Mouse (Mus musculus) spleen, postnatal 4 days (tissue): ENCODE results near the gene Usf1.

Experiments used
- DNase-seq, 2 experiments: peaks; one replicate each; pipeline ENCODE4 v3.0.0; 2022; ENCODE audit warnings: low spot score in 2 of 2

Usf1 gene

DNA sequence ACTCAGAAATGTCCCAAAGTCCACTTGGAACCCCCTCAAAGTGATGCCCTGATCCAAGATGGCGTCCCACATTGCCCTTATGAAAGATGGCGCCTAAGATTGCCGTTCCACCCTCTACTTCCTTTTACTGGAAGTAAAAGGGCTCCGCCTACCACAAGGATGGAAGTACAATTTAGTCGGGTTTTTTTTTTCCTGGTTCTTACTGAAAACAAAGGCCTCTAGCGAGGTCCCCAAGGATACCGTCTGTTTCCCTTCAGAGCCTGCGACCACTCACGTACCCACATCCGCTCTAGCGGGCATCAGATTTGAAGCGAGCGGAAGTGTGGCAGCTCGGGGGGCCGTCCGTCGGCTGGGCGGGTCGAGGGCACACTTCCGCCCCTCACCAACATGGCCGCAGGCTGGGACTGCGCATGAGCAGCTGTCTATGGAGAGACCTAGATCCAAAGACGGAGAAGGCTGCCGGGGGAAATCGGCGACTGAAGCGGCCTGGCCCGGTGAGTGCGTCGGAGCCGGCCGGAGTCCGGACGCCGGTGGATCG lies at the start of gene Usf1:
Gene Usf1 (plus strand): TSS at position 367 of the 538 bp plus-strand sequence.
- DNase-seq: peak; percentile 92 to 97

DNA sequence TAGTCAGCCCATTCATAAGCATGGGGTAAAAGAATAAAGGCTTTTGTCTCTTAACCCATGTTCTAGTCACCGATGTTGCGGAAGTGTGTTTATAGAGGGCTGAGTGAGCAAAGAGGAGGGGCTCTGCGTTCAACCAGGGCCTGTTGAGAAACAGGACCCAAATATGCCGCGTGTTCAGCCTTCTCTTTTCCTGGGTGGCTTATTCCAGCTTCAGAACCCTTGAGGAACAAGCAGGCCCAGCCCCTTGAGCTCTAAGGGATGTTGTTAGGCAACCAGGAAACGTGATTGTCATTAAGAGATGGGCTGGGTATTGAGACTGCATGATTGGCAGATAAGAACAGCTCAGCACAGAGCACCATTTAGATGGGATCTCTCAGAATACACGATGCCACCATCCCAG lies 45.2 kb upstream of the Usf1 start:
- no peak for DNase-seq

DNA sequence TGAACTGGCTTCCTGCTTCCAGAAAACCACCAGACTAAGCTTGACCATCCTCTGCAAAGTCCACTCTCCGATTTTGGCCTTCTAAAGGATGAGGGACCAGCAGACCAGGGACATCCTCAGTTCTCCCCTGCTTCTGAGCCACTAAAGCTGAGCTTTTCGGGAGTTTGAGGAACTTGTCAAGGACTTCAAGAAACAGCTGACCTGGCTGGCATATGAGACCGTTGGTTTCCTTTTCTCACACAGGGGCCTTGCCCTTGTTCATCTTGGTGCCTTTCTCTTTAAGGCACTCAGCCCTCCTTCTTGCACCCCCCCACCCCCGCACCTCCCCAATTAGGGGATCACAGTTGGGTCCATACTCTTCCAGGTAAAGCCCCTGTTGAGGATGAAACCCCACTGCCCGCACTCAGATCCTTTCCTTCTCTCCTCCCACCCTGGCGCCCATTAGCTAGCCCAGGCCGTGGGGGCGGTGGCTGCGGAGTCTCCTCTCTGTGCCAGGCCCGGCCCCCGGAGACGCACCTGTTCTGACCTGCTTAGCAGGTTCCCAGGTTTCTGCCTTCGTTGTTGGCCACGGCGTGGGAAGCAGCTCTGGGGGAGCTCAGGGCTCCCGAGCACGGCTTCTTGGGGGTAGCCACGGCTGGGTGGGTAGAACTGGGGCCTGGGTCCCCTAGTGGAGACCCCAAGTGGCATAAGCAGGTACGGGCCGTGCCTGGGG lies 41.1 kb upstream of the Usf1 start, which contains the start of gene Nectin4:
Gene Nectin4 (plus strand): TSS at position 255 of the 712 bp plus-strand sequence.
- no peak for DNase-seq

DNA sequence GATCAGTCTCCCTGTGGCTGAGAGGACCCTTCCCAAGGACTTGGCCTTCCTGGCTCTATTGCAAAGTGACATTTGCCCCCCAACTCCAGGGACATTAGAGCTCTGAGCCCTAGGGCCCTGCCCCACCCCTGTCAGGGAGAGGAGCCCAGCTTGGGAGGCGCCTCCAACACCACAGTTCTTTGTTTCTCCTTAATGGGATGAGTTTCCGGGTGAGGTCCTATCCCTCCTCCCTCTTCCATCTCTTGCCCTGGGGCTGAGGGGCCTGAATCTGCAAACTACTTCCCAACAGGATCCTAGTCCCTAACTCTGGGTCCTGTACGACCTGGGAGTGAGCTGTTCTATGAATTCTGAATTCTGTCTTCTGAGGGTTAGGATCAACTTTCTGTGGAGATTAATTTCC lies 38.2 kb upstream of the Usf1 start:
- DNase-seq: no peak

DNA sequence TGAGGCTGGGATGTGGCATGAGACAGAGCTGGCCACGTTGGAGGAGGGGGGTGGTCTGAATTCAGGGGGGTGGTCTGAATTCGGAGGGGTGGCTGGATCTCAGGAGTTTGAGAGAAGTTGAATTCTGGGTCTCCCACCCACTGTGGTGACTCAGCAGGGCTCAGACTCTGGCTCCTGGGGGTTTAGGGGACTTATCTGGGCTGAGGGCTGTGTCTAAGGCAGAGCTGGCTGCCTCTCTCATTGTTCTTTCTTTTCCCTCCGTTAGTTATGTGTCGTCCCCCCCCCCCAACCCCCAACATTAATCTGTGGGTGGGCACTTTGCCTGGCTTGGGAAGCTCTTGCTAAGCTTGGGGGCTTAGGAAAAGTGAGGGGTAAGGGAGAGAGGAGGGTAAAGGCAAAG lies 37.2 kb upstream of the Usf1 start:
- DNase-seq: no peak

DNA sequence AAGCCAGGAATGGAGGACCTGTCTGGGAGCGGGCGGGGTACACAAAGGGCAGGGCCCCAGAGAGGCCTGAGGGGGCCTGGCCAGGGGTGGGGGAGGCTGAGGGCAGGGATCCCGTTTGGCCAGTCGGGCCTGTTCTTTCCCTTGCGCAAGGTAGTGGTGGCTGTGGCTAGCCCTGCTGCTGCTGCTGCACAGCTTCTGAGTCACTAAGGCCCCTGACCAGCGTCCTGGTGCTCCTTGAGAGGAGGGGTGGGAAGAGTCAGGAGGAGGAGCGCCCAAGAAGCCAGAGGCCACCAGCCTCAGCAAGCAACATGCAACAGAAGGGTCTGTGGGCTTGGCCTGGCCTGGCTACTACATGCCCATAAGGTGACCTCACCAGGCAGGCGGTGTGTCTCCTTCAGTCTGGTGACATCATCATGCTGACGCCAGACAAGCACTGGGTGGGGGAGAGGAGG lies 35.4 kb upstream of the Usf1 start:
- peak in 1 of 2 experiments; percentile 60 for DNase-seq

DNA sequence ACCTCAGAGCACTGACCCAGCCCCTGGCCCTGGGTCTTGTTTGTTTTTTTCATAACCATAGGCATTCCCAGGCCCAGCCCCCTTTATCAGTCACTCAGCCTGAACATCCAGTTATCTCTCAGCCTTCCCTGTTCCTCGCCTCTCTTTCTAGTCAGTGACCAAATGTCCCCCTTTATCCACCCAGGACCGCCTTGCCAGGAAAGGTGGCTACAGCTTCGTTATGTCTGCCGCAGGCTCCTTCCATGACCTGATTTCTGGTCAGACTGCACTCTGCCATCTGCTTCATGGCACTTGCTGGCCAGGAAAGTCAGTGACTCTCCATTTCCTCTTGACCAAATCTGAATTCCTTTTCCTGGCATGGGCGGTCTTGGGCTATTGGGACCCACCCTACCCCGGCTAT lies 32.8 kb upstream of the Usf1 start:
- DNase-seq: peak in 1 of 2 experiments; percentile 57

DNA sequence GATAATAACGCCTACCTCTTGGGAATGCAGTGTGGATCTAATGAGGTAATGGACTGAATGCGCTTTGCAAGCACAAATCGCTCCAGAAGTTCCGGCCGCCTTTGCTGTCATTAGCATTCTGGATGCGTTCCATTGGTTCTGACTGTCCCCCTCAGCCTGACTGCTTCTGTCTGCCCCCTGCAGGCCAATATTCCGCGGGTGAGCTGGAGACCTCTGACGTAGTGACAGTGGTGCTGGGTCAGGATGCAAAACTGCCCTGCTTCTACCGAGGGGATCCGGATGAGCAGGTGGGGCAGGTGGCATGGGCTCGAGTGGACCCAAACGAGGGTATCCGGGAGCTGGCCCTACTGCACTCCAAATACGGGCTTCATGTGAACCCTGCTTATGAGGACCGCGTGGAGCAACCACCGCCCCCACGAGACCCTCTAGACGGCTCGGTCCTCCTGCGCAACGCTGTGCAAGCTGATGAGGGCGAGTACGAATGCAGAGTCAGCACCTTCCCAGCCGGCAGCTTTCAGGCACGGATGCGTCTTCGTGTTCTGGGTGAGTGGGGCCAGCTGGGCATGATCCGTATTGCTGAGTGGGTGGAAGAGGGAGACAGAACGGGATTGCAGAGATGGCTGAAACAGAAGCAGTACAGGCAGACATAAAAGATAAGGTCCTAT lies 31.0 kb upstream of the Usf1 start:
- peak; percentile 75 to 88 for DNase-seq

DNA sequence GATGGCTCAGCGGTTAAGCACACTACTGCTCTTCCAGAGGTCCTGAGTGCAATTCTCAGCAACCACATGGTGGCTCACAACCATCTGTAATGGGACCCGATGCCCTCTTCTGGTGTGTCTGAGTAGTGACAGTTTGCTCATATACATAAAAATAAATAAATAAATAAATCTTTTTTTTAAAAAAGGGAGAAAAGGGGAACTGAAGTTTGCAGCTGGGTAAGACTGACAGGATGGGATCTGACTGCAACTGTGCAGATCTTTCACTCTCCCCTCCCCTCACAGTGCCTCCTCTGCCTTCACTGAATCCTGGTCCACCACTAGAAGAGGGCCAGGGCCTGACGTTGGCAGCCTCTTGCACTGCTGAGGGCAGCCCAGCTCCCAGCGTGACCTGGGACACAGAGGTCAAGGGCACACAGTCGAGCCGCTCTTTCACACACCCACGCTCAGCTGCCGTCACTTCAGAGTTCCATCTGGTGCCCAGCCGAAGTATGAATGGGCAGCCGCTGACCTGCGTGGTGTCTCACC lies 29.0 kb upstream of the Usf1 start:
- peak in 1 of 2 experiments; percentile 62 for DNase-seq

DNA sequence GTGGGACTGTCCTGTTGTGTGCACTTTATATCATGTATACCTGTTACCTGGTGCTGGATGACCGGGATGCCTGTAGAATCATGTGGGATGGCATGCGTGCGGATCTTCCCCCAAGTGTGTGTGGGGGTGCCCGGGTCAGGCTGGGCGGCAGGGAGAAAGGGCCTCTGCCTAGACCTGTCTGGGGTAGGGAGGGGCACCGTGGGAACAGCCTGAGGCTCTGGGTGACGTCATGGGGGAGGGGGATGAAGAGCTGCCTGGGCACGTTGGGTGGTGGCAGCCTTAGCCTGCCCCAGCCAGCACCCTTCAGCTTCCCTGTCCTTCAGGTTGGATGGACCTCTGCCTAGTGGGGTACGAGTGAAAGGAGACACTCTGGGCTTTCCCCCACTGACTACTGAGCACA lies 26.8 kb upstream of the Usf1 start:
- peak in 1 of 2 experiments; percentile 62 for DNase-seq

DNA sequence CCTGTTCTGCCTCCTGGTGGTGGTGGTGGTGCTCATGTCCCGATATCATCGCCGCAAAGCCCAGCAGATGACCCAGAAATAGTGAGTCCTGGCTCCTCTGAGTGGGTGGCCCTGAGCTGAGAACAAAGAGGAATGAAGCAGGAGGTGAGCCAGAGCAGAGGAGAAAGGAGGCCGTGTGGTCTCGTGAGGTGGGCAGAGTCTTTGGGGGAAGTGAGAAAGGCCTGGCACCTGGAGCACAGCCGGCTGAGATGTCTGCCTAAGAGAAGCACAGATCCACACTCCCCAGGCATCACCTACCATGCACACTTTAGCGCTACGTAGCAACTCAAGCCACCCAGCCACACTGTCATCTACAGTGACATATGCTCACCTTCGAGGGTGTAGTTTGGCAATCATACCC lies 25.9 kb upstream of the Usf1 start:
- DNase-seq: peak in 1 of 2 experiments; percentile 65

DNA sequence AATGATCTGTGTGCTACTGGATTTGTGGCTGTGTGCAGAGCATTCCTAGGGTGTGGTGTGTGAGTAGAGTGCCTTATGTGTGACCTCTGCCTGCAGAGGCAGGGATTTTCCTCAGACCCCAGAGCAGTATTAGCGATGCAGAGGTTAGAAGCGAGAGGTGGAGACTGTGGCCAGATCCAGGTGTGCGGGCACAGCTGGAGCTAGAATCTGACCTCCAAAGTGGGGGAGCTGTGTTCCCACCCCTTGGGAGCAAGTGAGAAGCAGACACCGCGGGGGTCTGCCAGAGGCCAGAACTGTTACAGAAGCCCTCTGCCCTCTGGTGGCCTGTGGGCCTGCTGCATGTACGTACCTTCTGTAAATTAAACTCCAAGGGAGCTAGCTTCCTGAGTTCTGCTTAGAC lies 24.0 kb upstream of the Usf1 start:
- DNase-seq: peak in 1 of 2 experiments; percentile 67

DNA sequence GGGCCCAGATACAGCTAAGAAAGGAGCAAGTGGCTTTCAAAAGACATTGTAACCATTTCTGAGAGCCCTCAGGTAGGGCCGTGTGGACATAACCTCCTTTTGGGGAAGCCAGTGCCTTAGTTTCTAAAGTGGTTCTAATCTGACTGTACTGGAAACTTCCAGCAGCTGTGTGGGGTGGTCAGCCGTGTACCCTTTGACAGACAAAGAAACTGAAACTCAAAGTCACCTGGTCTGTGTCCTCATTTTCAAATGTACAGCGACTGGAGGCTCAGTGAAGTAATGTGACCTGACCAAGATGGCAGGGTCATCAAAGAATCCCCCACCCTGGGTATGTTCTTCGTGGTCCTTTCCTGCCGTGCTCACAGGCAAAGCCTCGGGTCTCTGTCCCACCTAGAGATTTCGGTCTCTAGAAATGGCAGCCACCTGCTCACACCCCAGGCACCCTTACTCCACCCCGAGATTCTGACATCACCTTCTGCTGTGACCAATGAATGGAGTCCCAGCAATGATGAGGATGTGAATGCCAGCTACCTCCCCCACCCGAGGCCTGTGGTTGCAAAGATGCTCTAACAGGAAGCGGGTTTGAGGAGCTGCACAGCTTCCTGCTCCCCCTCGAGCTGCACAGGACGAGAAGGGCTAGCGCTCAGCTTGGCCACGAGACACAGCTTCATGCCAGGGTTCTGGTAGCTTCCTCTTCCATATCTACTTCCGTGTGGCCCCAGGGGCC lies 22.6 kb upstream of the Usf1 start, which contains the start of gene Arhgap30:
Gene Arhgap30 (plus strand): TSS at position 579 of the 727 bp plus-strand sequence.
- DNase-seq: peak; percentile 80 to 84

DNA sequence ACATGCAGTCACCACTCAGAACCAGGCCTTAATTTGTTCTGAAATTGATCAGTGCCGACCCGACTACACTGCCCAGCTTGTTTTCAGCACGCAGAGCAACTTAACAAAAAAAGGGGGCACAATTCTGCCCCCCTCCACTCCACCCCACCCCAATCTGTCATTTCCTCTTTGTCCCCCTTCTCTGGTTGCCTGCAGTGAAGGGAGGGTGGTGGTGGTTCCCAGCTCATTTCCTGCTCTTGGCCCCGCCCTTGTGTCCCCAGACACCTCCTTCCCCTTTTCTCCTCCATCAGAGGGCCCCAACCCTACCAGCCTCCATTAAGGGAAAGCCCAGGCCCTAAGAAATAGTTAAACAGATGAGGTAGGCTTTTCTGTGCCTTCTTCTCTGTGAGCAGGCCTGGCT lies 21.0 kb upstream of the Usf1 start:
- DNase-seq: peak; percentile 72 to 82

DNA sequence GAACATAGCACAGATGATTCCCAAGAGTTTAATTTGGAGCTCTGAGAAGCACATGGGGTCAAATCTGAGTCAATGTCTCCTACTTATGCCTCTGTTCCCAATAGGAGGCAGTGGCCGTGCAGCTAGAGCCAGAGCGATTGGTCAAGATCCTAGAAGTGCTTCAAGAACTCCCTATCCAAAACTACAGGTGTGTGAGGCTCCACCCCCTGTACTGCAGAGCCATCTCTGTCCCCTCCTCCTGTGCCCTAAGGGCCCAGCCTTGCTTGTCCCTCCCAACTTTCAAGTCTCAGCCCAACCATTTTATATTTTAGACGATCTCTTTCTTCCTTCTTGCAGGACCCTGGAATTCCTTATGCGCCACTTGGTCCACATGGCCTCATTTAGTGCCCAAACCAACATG lies 9.3 kb upstream of the Usf1 start:
- no peak for DNase-seq

DNA sequence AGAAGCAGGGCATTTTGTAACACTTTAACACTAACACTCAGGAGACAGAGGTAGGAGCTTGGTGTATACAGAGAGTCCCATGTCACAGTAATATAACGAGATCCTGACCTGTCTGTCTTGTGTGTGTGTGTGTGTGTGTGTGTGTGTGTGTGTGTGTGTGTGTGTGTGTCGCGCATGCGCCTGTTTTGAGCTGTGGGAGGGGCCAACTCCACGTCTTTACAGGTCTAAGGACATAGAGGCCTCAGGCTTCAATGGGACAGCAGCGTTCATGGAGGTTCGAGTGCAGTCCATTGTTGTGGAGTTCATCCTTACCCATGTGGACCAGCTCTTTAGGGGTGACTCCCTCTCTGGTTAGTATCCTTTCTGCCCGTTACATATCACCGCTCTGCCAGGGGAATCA lies 8.1 kb upstream of the Usf1 start:
- no peak for DNase-seq

DNA sequence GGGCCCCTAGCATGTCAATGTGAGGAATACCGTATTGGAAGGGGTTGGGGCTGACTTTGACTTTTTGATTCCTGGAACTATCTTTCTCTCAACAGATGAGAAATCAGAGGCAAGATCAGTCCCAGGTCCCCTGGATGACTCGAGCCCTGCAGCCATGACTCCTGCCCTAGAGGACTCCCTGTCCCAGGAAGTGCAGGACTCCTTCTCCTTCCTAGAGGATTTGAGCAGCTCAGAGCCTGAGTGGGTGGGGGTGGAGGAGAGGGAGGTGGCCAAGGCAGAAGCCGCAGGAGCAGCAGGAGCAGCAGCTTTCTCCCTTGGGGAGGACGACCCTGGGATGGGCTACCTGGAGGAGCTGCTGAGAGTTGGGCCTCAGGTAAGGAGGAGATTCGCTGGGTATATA lies 3.9 kb upstream of the Usf1 start:
- no peak for DNase-seq

DNA sequence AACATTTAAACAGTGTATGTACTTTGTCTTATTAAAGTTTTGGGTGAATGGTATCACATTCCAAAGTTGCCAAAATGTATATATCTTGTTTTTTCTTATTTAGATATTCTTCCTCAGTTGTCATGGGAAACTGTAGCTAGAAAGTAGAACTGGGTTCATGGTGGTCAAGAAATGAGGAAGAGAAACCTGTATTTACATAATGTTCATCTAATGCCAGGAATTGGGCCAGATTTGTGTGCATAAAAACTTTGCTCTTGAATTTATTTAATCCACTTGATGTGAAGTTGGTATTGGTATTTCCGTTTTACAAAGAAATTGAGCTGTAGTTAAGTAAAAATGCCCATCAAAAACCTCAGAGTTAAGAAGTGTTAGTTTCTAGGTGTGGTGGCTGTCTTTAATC lies 882 bp upstream of the Usf1 start:
- no peak for DNase-seq

DNA sequence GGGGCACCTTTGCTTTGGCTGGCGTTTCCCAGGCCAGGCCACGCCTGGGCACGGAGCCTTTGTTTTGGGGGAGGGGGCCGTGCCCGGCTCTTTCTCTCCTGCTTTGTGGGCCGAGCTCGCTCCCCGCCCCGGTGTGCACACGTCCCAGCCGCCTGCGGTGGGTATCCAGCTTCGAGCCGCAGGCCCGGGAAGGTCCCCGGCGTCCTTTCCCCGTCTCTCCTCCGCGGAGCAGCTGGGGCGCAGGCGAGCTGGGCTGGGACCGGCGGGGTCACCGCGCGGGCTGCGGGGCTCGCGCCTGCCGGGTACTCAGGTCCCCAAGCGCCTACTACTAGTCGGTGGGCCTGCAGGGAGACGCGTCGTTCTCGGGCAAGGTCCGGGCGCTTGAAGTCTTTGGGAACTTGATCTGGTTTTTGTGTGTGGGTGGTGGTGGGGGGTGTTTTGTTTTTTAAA lies 404 bp downstream of the Usf1 start:
- DNase-seq: peak in 1 of 2 experiments; percentile 82

DNA sequence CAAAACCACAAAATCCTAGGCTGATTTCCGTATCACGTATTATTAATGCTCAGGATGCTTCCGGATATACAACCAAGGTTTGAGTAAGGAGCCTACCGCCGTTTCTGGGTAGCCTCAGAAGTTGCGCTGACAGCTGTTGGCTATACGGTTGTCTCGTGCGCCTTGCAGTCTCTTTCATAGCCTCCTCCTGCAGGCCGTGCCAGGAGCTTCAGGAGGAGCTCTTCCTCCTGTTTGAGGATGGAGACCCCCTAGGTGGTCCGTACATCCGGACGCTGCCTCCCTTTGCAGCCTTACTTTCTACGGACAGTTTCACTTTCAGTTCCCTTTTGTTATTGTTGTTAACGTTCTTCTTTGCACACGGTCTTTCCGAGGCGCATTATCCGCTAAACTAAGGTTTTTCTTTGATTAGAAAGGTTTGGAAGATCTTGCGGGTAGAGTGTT lies 908 bp downstream of the Usf1 start:
- DNase-seq: peak; percentile 27 to 76

DNA sequence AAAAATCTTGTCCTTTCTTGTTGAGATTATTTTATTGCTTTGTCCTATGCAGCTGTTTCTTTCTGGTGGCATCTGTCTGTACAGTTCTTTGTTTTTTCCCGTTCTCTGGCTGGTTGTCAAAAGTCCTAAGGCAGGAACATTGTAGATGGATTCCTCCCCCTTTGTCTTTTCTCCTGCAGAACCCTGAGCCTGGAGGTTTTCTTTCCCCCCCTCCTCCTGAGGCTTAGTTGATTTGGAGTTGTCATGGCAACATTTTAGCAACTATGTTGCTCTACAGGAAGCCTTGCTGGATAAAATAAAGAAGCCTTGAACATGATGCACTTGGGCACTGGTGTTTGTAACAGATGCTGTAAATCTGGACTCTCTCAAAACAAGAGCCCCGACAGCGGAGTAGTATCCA lies 1.3 kb downstream of the Usf1 start:
- DNase-seq: no peak

DNA sequence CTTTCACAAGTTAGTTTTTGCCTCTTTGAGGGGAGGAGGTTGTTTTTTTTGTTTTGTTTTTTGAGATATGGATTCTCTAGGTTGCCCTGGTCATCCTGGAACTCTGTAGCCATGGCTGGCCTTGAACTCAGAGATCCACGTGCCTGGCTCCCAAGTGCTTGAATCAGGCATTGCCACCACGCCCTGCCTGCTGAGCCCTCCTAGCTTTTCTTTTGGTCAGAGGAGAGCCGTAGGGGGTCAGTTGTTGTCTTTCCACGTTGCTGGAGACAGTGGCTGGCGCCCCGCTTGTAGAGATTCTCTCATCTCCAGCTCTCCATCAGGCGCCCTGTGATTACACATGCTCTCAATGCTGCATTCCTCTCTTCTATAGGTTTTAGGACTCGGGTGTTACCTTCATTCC lies 2.5 kb downstream of the Usf1 start:
- no peak for DNase-seq
